Mouse (Mus musculus) gastrocnemius, adult 18-20 months (tissue): ENCODE data around the gene Bicd2. TPM values are rescaled to one million over a fixed set of nuclear protein-coding genes. Genes with fewer than 3 reads are reported as not detected.
A peak's percentile ranks its signal among the peaks of the same experiment; 100 is the strongest.
"Not testable (repeated sequence)": the region's sequence is repeated elsewhere in the genome, so short reads cannot be mapped to it uniquely, and the experiment has no call there.

ENCODE experiments used
- DNase-seq: peaks from one replicate; pipeline ENCODE4 v3.0.0; 2021; ENCODE audit warnings: low spot score
- total RNA-seq, 2 experiments: library from RNA; stranded (reverse); gene quantifications; 2 replicates each; pipeline ENCODE4 v1.2.3; 2021

Gene Bicd2
- total RNA-seq, 2 experiments from 2014 or later, result 23.4 to 28.6 TPM

DNA sequence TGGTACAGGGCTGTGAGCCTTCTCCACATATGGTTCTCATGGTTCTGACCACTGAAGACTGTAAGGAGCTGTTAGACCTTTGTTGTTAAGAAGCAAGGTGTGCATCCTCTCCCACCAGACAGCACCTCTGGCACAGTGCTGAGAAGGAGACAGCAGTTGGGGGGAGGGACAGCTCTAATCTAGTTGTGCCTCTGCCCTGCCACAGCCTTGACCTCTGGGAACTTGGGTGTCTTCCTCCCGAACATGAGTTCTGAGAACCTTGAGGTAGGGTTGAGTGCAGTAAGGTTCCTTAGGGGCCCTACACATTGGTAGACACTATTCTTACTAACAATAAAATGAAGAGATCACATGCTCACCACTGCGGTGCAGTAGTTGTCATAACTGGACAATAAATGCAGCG lies 16.8 kb downstream of the Bicd2 start:
- no peak for DNase-seq

DNA sequence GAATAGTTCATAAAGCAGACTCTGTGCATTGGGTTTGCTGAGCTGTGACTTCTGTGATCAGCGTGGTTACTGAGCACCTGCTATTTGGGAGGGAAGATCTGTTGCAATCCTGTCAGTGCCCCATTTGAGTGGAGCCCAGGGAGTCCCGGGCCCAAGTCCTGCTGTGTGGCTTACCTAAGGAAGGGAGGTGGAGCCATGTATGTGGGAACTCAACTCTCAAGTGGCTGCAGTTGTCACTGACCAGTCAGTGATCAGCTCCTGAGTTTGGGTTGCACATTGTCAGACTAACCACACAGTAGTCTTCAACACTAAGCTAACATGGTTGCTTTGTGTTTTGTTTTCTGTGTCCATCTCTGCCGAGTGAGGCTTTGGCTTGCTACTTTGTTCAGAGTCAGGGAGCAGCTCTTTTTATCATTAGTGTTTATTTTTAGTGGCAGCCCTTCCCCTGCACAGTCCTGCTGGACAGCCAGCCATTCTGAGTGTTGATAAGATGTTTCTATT lies 19.6 kb downstream of the Bicd2 start:
- DNase-seq, result no peak

DNA sequence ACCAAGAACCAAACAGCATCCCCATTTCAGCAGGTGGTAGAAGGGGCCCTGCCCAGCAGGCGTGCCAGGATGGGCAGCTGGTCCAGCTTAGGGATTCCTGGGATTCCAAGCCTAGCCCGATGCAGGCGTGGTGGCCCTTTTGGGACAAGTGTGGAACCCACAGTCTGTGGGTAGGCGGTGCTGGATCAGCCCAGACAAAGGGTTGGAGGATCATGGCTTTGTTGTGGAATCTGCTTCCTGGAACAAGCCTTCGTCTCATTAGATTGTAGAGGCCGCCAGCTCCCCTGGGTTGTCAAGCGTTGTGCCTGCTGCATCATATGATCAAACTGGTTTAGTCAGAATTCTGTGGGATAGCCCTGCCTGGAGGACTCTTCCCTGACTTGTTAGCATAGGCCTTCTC lies 21.0 kb downstream of the Bicd2 start:
- DNase-seq, result no peak

DNA sequence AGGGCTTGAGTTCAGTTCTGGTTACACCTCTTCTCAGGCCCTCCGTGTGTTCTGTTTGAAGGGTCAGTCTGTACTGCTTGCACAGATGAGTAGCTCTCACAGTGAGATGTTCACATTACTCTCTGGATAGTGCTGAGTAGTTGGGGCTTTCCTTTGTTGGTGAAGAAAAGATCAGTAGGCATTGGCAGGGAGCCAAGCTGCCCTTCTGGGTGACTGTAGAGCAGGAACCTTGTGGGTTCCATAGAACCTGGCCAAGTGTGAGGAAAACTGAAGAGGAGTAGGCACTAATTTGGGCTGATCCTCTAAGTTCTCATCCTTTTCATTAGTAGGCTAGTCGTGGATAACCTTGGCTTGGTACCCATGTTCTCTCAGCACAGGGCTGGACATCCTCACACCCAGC lies 21.4 kb downstream of the Bicd2 start:
- DNase-seq, result no peak

DNA sequence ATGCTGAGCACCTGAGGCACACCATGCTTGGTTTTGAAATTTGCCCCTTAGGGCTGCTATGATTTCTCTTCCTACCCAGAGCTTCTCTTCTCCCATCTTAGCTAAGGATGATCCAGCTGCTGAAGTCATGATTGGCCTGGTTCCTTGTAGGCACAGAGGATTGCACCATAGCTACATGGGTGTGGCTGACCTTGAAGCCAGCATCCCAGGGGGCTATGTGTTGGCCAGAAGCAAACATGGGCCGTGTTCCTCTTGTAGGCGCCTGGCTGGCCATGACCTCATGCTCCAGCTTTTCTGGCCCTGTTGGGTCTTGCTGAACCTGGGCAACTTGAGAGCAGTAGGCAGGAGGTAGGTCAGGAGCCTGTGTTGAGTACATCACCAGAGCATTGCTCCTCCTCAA lies 23.3 kb downstream of the Bicd2 start:
- DNase-seq, result peak; percentile 89

DNA sequence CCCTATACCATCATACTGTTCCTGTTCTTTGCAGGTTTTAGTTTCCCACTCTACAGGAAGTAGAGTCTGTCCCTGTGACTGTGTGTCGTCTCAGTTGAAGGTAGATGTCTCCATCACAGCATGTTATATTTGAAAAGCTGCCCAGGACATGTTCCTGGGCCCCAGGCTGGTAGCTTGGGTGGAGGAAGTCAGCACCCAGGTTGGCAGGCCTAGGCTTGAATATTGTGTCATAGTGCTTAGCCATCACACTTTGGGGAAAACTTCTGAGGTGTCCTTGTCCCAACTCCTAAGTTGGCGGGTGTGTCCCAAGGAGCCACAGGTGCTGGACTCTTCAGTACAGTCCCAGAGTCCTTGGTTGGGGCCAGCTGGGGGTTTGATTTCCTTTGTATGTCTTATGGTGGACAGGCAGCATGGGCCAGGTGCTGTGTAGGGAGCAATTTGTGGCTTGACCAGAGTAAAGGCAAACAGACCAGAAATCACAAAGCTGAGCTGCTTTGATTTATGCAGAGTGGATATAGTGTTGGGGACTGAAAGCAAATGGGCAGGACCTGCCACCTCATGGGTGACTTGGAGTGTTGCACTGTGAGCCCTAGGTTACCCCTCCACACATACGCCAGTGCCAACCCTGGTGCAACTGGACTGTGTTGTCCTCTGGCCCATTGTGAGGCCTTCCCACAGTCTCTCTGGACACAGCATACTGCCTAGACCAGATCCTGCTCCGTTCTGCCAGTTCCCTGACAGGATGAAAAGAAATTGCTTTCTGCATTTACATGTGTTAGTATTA lies 26.5 kb downstream of the Bicd2 start:
- no peak for DNase-seq

DNA sequence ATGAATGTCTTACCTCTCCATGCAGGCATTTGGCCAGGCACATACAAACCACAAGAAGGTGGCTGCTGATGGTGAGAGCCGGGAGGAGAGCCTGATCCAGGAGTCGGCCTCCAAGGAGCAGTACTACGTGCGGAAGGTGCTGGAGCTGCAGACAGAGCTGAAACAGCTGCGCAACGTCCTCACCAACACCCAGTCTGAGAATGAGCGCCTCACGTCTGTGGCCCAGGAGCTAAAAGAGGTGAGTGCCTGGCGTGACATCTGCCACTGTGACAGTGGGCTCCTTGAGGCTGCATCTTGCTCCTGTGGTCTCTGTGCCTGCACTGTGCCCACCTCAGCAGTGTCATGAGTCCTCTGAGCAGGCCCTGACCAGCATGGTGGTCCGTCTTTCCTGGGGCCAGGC lies 28.0 kb downstream of the Bicd2 start:
- DNase-seq, result no peak

DNA sequence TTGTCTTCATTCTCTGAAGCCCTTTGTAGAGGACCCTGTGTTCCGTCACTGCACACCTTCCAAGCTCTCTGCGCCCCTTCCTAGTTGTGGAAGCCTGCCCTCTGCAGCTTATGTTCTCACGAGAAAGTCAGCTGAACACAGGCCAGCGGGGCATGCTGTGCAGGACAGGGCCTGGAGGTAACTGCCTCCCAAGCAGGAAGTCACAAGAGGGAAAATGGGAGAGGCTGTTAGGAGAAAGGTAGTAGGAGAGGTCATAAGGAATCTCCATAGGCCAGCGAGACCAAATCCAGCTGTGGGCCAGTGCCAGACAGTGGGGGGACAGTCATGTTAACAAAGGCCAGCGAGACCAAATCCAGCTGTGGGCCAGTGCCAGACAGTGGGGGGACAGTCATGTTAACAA lies 28.8 kb downstream of the Bicd2 start:
- not testable (repeated sequence) for DNase-seq

DNA sequence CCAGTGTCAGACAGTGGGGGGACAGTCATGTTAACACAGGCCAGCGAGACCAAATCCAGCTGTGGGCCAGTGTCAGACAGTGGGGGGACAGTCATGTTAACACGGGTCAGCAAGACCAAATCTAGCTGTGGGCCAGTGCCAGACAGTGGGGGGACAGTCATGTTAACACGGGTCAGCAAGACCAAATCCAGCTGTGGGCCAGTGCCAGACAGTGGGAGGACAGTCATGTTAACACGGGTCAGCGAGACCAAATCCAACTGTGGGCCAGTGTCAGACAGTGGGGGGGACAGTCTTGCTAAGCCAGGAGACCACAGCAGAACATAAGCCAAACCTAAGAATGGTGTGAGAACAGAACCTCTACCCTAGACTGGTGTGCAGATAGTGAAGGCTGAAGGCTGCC lies 29.5 kb downstream of the Bicd2 start:
- DNase-seq, result not testable (repeated sequence)

DNA sequence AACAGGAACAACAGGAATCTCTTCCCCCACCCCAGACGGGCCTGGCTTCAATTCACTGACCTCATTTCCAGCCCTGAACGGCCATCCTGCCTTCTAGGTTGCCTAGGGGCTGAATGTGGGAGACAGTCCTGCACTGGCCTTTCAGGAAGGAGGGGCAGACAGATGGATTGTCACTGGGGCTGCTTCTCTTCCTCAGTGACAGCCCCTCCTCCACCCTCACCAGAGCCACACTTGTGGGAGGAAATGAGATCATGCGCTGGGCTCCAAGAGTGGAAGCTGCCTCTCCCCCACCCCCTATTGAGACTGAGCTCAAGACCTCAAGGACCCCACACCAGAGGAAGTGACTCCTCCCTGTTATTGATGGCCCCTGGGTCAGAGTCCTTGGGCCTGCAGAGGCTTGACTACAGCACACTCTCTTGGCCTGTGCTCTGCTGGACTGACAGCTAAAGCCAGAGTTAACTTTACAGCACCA lies 30.1 kb downstream of the Bicd2 start:
- DNase-seq, result peak; percentile 57

DNA sequence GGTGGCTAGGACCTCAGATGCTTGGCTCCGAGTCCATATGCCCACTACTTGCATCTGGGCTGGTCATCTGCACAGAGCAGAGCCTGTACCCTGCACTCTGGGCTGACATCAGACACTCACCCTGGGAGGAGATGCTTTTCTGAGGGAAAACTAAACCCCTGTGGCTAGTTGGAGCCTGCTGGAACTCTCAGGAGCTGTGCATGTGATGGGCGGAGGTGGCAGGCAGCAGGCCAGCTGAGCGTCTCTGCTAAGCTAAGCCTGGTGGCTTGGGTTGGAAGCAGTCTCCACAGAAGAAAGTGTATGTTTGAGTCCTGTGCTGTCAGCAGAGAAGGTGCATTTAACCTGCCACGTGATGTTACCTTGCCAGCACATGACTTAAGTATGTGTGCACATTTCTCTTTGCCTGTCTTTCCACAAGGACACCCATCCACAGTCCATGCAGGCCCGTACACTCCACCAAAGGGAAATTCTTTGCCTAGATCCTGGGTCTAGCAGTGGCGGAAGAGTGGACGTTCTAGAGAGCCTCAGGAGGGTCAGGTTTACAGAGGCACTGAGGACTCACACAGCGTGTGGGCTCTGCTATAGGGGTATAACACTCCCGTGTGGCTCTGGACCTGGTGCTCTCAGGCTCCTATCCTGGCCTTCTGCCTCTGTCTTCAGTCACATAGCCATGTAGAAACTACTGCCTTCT lies 31.1 kb downstream of the Bicd2 start:
- peak; percentile 73 for DNase-seq

DNA sequence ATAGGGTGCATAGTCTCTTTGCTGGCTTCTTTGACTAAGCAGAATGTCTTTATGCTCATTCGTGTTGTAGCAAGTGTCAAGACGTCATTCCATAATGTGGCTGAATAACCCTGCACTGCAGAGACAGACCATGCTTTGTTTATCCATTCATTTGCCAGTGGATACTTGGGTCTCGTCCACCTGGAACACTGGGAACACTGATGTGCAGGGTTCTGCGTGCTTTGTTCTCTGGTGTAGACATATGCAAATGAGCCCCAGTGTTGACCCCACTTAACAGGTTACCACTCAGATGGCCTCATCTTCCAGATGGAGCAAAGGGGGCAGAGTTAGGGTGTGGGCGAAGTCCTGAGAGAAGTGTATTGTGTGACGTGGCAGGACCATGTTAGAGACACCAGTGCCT lies 32.9 kb downstream of the Bicd2 start:
- no peak for DNase-seq

DNA sequence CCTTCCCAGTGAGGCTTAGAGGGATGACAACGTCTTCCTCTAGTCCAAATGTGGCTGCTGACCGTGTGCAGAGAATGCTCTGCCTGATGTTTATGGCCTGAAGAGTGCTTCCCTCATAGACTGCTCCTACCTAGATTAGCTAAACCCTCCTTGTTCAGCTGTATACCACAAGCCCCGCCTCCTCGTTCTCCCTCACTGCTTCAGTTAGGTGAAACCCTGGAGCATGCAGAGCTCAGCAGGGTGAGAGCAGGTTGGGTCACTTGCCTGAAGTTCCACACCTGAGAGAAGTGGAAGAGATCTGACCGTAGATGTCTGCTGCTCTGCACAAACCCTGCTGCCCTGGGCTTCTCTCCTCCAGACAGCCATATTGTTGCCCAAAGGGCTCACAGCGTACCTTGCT lies 33.3 kb downstream of the Bicd2 start:
- no peak for DNase-seq

DNA sequence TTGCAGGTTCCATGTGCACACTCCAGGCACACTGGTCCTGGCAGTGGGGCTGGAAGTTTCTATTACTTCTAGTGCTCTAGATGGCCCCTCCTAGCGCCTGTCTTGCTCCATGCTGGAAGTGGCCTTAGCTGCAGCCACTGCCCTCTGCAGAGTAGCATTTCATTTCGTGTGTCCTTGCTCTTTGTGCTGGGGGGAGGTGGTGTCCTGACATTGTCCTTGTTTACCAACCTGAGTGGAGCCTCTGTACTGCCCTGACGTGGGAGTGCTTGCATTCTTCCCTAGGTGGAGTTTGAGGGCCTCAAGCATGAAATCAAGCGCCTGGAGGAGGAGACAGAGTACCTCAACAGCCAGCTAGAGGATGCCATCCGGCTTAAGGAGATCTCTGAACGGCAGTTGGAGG lies 36.2 kb downstream of the Bicd2 start:
- DNase-seq, result no peak

DNA sequence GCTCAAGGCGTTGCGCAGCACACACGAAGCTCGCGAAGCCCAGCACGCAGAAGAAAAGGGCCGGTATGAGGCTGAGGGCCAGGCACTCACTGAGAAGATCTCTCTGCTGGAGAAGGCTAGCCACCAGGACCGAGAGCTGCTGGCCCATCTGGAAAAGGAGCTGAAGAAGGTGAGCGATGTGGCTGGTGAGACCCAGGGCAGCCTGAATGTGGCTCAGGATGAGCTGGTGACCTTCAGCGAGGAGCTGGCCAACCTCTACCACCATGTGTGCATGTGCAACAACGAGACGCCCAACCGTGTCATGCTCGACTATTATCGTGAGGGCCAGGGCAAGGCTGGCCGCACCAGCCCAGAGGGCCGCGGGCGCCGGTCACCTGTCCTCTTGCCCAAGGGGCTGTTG lies 37.9 kb downstream of the Bicd2 start:
- no peak for DNase-seq

DNA sequence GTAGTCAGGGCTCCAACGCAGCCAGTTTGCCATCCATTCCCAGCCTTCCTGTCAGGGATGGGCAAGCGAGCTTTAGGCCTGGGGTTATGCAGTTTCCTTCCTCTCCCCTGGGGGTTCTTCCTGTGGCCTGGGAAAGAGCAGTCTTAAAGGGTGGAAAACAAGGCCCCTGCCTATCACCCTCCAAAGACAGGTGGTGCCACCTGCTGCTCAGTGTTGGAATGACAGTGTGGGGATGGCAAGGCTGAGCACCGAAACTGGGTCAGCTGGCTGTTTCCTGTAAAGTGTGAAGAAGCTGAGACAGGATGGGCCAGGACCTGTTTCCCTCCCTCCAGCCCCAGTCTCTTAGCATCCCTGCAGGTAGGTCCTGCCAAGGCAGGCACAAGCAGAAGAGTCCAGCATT lies 39.8 kb downstream of the Bicd2 start:
- peak; percentile 91 for DNase-seq

DNA sequence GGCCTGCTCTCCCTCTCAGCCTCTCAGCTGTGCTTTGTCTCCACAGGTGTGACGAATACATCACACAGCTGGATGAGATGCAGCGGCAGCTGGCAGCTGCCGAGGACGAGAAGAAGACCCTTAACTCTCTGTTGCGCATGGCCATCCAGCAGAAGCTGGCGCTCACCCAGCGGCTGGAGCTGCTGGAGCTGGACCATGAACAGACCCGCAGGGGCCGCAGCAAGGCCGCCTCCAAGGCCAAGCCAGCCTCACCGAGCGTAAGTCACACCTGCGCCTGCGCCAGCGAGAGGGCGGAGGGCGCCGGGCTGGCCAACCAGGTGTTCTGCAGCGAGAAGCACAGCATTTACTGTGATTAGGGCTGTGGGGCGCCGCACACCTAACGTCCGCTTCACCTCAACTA lies 41.6 kb downstream of the Bicd2 start:
- no peak for DNase-seq

DNA sequence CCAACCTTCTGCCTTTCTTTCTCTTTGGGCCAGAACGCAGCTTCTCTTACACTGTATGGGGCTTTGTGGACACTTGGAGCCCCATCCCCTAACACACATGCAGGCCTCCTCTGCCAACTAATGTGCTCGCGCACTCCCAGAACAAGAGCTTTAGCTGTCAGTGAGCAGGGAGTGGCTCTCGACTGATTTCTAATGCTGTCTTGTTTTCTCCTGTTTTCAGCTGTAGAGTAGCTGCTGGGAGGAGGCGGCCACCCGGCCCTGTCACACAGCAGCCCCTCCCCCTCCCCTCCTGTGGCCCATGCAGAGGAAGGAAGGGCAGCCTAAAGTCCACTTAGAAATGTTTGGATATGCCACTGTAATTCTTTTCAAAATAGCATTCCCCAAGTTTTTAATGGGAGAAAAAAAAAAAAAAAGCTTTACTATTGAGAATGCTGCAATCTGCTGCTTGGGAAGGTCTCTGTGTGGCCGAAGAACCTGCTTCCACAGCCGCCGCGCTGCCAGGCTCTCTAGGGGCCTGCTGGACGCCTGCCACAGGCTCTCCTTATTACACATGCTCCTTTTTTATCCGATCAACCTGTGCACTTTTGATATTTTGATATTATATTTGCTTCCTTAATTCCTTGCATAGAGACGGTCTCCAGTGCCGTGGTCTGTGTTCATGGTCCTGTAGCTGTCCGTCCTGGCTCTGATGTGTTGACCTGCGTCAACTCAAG lies 43.5 kb downstream of the Bicd2 start:
- no peak for DNase-seq

DNA sequence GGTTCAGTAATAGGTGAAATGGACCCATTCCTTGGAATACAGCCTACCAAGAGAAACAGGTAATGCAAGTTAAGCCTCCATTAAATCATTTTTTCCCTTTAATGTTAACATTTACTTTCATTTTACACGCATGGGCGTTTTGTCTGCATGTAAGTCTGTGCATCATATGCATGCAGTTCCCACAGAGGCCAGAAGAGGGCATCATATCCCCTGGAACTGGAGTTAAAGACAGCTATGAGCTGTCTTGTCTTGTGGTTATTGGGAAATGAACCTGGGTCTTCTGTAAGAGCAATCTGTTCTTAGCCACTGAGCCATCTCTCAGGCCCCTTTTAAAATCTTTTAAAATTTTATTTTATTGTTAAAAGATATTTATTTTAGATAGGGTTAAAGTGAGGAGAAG lies 50.0 kb downstream of the Bicd2 start:
- no peak for DNase-seq

DNA sequence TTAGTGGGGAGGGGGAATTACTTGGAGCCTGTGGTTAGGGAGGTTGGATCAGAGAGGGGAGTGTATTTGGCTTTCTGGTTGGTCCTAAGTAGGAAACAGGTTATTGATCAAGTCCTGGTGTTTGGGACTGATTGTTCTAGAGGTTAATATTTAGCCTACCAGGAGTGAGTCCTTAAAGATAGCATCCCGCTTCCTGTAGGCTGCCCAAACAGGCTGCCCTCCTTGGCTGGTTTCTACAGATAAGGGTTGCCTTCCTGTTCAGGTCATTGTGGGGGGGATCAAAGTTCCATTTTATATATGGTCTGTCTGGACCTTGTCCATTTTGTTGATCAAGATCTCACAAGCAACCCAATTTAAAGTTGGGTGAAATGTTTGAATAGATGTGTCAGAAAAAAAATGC lies 52.2 kb downstream of the Bicd2 start:
- no peak for DNase-seq

DNA sequence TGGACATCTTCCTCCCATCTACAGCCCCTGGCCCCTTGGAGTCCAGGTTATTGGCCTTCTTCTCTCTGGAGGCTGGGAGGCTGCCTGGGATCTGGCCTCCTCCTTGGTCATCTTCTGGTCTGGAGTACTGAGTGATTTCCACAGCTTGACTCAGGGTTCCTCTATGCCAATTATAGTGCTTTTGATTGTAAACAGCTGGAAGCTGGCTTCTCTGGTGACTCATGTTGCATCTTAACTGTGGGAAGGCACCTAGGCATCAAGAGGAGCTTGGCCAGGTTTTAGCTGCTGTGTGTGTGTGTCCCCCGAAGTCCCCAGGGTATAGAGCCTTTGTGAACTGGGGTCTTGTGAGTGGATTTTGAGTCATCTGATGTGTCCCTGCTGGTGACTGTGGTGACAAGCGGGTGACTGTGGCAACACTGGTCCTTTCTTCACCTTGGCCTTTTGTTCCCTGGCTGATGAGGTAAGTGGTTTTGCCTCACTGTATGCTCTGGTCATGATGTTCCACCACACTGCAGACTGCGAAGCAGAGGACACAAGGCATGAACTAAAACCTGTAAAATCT lies 53.6 kb downstream of the Bicd2 start:
- DNase-seq, result no peak

DNA sequence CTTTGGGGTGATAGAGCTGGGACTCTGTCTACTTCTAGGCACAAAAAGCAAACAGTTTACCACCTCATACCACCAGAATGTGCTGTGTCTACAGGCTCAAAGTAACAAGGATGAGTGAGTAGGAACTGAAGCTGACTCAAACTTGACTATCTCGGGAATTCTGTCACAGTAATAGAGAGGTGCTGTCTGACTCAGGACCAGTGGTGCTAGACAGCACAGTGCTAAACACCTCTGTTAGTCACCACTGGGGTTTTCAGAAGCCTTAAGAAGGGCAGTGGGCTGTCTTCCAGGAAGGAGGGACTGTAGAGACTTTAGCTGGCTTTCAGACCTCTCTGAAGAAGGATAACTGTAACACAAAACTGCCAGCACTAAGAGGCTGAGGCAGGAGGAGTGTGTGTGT lies 55.4 kb downstream of the Bicd2 start:
- DNase-seq, result no peak
